Mouse (Mus musculus): ENCODE data around the gene Tspan15. TPM values are rescaled to one million over a fixed set of nuclear protein-coding genes. Genes with fewer than 3 reads are reported as not detected.

The Tspan15 gene
- polyA plus RNA-seq, 1 experiment from 2014 or later: 10.4 TPM

GRCm38 (mm10) chr10:62192701-62193157 is 38.3 kb downstream of the Tspan15 start:
- Histone ChIP-seq H3K36me3 (ENCODE audit: control insufficient read depth, insufficient read depth, low read length) (no peaks in the 10 kb centered on the region), H3K4me1 (ENCODE audit: control insufficient read depth, insufficient read depth, low read length) (peaks cover 3% of the 10 kb centered on the region; the same call in 1 of the 2 replicates), H3K27ac (replicated peaks; ENCODE audit: low read depth, low read length) (no peak overlapping the region), H3K27me3 (ENCODE audit: control insufficient read depth, insufficient read depth, low read length) (no peaks in the 10 kb centered on the region), H3K4me2 (ENCODE audit: low read depth, severe bottlenecking) (no peak overlapping the region), H3K9ac (ENCODE audit: low read length) (no peak overlapping the region), H3K4me3 (ENCODE audit: low read depth, low read length) (no peak overlapping the region), H3K9me3 (ENCODE audit: control insufficient read depth, low read length) (no peaks in the 10 kb centered on the region)
- DNase-seq (ENCODE audit: low spot score) (no peak), ATAC-seq (ENCODE audit: insufficient number of reproducible peaks, low FRiP score, low TSS enrichment, low read depth) (no peak)
- whole genome bisulfite sequencing: 86% methylated on average over 9 of the region's 9 CpGs

- Histone ChIP-seq H3K27ac (replicated peaks; ENCODE audit: low read depth, low read length) (no peak overlapping the region), H3K9ac (ENCODE audit: low read length) (no peak overlapping the region), H3K4me2 (ENCODE audit: low read depth, severe bottlenecking) (no peak overlapping the region), H3K36me3 (ENCODE audit: control insufficient read depth, insufficient read depth, low read length) (no peaks in the 10 kb centered on the region), H3K9me3 (ENCODE audit: control insufficient read depth, low read length) (no peaks in the 10 kb centered on the region), H3K4me3 (ENCODE audit: low read depth, low read length) (no peak overlapping the region), H3K4me1 (ENCODE audit: control insufficient read depth, insufficient read depth, low read length) (peaks cover 3% of the 10 kb centered on the region; the same call in 1 of the 2 replicates), H3K27me3 (ENCODE audit: control insufficient read depth, insufficient read depth, low read length) (no peaks in the 10 kb centered on the region)
- WGBS: 98% methylated on average over 7 of the region's 7 CpGs
- ATAC-seq (ENCODE audit: insufficient number of reproducible peaks, low FRiP score, low TSS enrichment, low read depth) (no peak), DNase-seq (ENCODE audit: low spot score) (no peak)
Measured at GRCm38 (mm10) chr10:62190821-62191220, 40.2 kb downstream of the Tspan15 start.

- no peak overlapping the region for H3K27ac ChIP-seq (replicated peaks; ENCODE audit: low read depth, low read length)
Measured at GRCm38 (mm10) chr10:62189910-62190309, 41.1 kb downstream of the Tspan15 start.

GRCm38 (mm10) chr10:62189303-62189702 is 41.7 kb downstream of the Tspan15 start:
- no peak overlapping the region for H3K9ac ChIP-seq (ENCODE audit: low read length)
- no peak overlapping the region for H3K4me3 ChIP-seq (ENCODE audit: low read depth, low read length)
- ATAC-seq (ENCODE audit: insufficient number of reproducible peaks, low FRiP score, low TSS enrichment, low read depth): no peak
- H3K4me1 ChIP-seq (ENCODE audit: control insufficient read depth, insufficient read depth, low read length): no peaks in the 10 kb centered on the region
- 66% methylated on average over 3 of the region's 3 CpGs for WGBS
- no peak overlapping the region for H3K27ac ChIP-seq (replicated peaks; ENCODE audit: low read depth, low read length)
- H3K4me2 ChIP-seq (ENCODE audit: low read depth, severe bottlenecking): no peak overlapping the region
- no peaks in the 10 kb centered on the region for H3K27me3 ChIP-seq (ENCODE audit: control insufficient read depth, insufficient read depth, low read length)
- H3K9me3 ChIP-seq (ENCODE audit: control insufficient read depth, low read length): no peaks in the 10 kb centered on the region
- no peaks in the 10 kb centered on the region for H3K36me3 ChIP-seq (ENCODE audit: control insufficient read depth, insufficient read depth, low read length)
- no peak for DNase-seq (ENCODE audit: low spot score)

More at GRCm38 (mm10) chr10:62189910-62190309, 41.1 kb downstream of the Tspan15 start:
- H3K9ac ChIP-seq (ENCODE audit: low read length): no peak overlapping the region
- H3K27me3 ChIP-seq (ENCODE audit: control insufficient read depth, insufficient read depth, low read length): no peaks in the 10 kb centered on the region
- no peaks in the 10 kb centered on the region for H3K36me3 ChIP-seq (ENCODE audit: control insufficient read depth, insufficient read depth, low read length)
- no peaks in the 10 kb centered on the region for H3K9me3 ChIP-seq (ENCODE audit: control insufficient read depth, low read length)
- DNase-seq (ENCODE audit: low spot score) (no peak), ATAC-seq (ENCODE audit: insufficient number of reproducible peaks, low FRiP score, low TSS enrichment, low read depth) (no peak)
- H3K4me3 ChIP-seq (ENCODE audit: low read depth, low read length): no peak overlapping the region
- H3K4me2 ChIP-seq (ENCODE audit: low read depth, severe bottlenecking): no peak overlapping the region
- no peaks in the 10 kb centered on the region for H3K4me1 ChIP-seq (ENCODE audit: control insufficient read depth, insufficient read depth, low read length)
- 77% methylated on average over 4 of the region's 4 CpGs for WGBS

GRCm38 (mm10) chr10:62186882-62187281 is 44.2 kb downstream of the Tspan15 start:
- Histone ChIP-seq H3K4me3 (ENCODE audit: low read depth, low read length) (no peak overlapping the region), H3K4me1 (ENCODE audit: control insufficient read depth, insufficient read depth, low read length) (no peaks in the 10 kb centered on the region), H3K9me3 (ENCODE audit: control insufficient read depth, low read length) (no peaks in the 10 kb centered on the region), H3K36me3 (ENCODE audit: control insufficient read depth, insufficient read depth, low read length) (no peaks in the 10 kb centered on the region), H3K27ac (replicated peaks; ENCODE audit: low read depth, low read length) (no peak overlapping the region), H3K27me3 (ENCODE audit: control insufficient read depth, insufficient read depth, low read length) (no peaks in the 10 kb centered on the region), H3K4me2 (ENCODE audit: low read depth, severe bottlenecking) (no peak overlapping the region), H3K9ac (ENCODE audit: low read length) (no peak overlapping the region)
- no peak for ATAC-seq (ENCODE audit: insufficient number of reproducible peaks, low FRiP score, low TSS enrichment, low read depth)
- DNase-seq (ENCODE audit: low spot score): peak; percentile 90
- WGBS: 20% methylated on average over 7 of the region's 7 CpGs

- H3K4me3 ChIP-seq (ENCODE audit: low read depth, low read length): no peak overlapping the region
- H3K9me3 ChIP-seq (ENCODE audit: control insufficient read depth, low read length): no peaks in the 10 kb centered on the region
- no peak overlapping the region for H3K4me2 ChIP-seq (ENCODE audit: low read depth, severe bottlenecking)
- WGBS: 3% methylated on average over 10 of the region's 10 CpGs
- no peaks in the 10 kb centered on the region for H3K36me3 ChIP-seq (ENCODE audit: control insufficient read depth, insufficient read depth, low read length)
- peak; percentile 99 for DNase-seq (ENCODE audit: low spot score)
- no peak overlapping the region for H3K9ac ChIP-seq (ENCODE audit: low read length)
- ATAC-seq (ENCODE audit: insufficient number of reproducible peaks, low FRiP score, low TSS enrichment, low read depth): no peak
- no peaks in the 10 kb centered on the region for H3K4me1 ChIP-seq (ENCODE audit: control insufficient read depth, insufficient read depth, low read length)
- no peak overlapping the region for H3K27ac ChIP-seq (replicated peaks; ENCODE audit: low read depth, low read length)
- H3K27me3 ChIP-seq (ENCODE audit: control insufficient read depth, insufficient read depth, low read length): no peaks in the 10 kb centered on the region
Measured at GRCm38 (mm10) chr10:62183053-62183452, 48.0 kb downstream of the Tspan15 start.

GRCm38 (mm10) chr10:62182471-62183014 is 48.5 kb downstream of the Tspan15 start:
- ATAC-seq (ENCODE audit: insufficient number of reproducible peaks, low FRiP score, low TSS enrichment, low read depth): no peak

GRCm38 (mm10) chr10:62181701-62182100 is 49.4 kb downstream of the Tspan15 start:
- H3K27me3 ChIP-seq (ENCODE audit: control insufficient read depth, insufficient read depth, low read length): no peaks in the 10 kb centered on the region
- no peaks in the 10 kb centered on the region for H3K9me3 ChIP-seq (ENCODE audit: control insufficient read depth, low read length)
- DNase-seq (ENCODE audit: low spot score): no peak
- no peak overlapping the region for H3K4me3 ChIP-seq (ENCODE audit: low read depth, low read length)
- no peaks in the 10 kb centered on the region for H3K4me1 ChIP-seq (ENCODE audit: control insufficient read depth, insufficient read depth, low read length)
- H3K36me3 ChIP-seq (ENCODE audit: control insufficient read depth, insufficient read depth, low read length): no peaks in the 10 kb centered on the region
- no peak for ATAC-seq (ENCODE audit: insufficient number of reproducible peaks, low FRiP score, low TSS enrichment, low read depth)
- no peak overlapping the region for H3K4me2 ChIP-seq (ENCODE audit: low read depth, severe bottlenecking)
- 50% methylated on average over 3 of the region's 3 CpGs for WGBS
- H3K27ac ChIP-seq (replicated peaks; ENCODE audit: low read depth, low read length): no peak overlapping the region
- no peak overlapping the region for H3K9ac ChIP-seq (ENCODE audit: low read length)

More at GRCm38 (mm10) chr10:62182471-62183014, 48.5 kb downstream of the Tspan15 start:
- Histone ChIP-seq H3K9ac (ENCODE audit: low read length) (no peak overlapping the region), H3K4me1 (ENCODE audit: control insufficient read depth, insufficient read depth, low read length) (no peaks in the 10 kb centered on the region), H3K9me3 (ENCODE audit: control insufficient read depth, low read length) (no peaks in the 10 kb centered on the region), H3K36me3 (ENCODE audit: control insufficient read depth, insufficient read depth, low read length) (no peaks in the 10 kb centered on the region), H3K4me2 (ENCODE audit: low read depth, severe bottlenecking) (no peak overlapping the region), H3K27me3 (ENCODE audit: control insufficient read depth, insufficient read depth, low read length) (no peaks in the 10 kb centered on the region), H3K27ac (replicated peaks; ENCODE audit: low read depth, low read length) (no peak overlapping the region), H3K4me3 (ENCODE audit: low read depth, low read length) (no peak overlapping the region)
- 74% methylated on average over 6 of the region's 6 CpGs for WGBS
- DNase-seq (ENCODE audit: low spot score): no peak

GRCm38 (mm10) chr10:62179944-62180343 is 51.1 kb downstream of the Tspan15 start:
- Histone ChIP-seq H3K36me3 (ENCODE audit: control insufficient read depth, insufficient read depth, low read length) (no peaks in the 10 kb centered on the region), H3K9me3 (ENCODE audit: control insufficient read depth, low read length) (no peaks in the 10 kb centered on the region), H3K4me2 (ENCODE audit: low read depth, severe bottlenecking) (no peak overlapping the region), H3K9ac (ENCODE audit: low read length) (no peak overlapping the region), H3K4me1 (ENCODE audit: control insufficient read depth, insufficient read depth, low read length) (no peaks in the 10 kb centered on the region), H3K27me3 (ENCODE audit: control insufficient read depth, insufficient read depth, low read length) (no peaks in the 10 kb centered on the region), H3K27ac (replicated peaks; ENCODE audit: low read depth, low read length) (no peak overlapping the region), H3K4me3 (ENCODE audit: low read depth, low read length) (no peak overlapping the region)
- no peak for DNase-seq (ENCODE audit: low spot score)
- no peak for ATAC-seq (ENCODE audit: insufficient number of reproducible peaks, low FRiP score, low TSS enrichment, low read depth)
- 91% methylated on average over 3 of the region's 3 CpGs for whole genome bisulfite sequencing

Data from limb, embryonic 11.5 days (tissue).